Mouse (Mus musculus) adrenal gland, postnatal 36 days (tissue): ENCODE data around the gene Pou3f1. TPM values are rescaled to one million over a fixed set of nuclear protein-coding genes. Genes with fewer than 3 reads are reported as not detected.

ENCODE experiments used
- DNase-seq, 2 experiments: peaks; one replicate each; pipeline ENCODE4 v3.0.0; 2021; ENCODE audit warnings: mixed read lengths in 1 of 2
- long read RNA-seq, 2 experiments: library from polyadenylated mRNA; stranded (forward); transcript quantifications; one replicate each; pipeline ENCODE4 v2.0.0; 2021; ENCODE audit warnings: borderline sequencing depth in 2 of 2
- total RNA-seq, 2 experiments: library from RNA; stranded (reverse); gene quantifications; 2 replicates each; pipeline ENCODE4 v1.2.3; 2021

Pou3f1 gene
- total RNA-seq = under 1 TPM in 1 of 2 experiments, not detected in 1; 0.10 TPM
- long read RNA-seq, experiment 1 = 0 reads
- long read RNA-seq, experiment 2 = 0 reads

DNA sequence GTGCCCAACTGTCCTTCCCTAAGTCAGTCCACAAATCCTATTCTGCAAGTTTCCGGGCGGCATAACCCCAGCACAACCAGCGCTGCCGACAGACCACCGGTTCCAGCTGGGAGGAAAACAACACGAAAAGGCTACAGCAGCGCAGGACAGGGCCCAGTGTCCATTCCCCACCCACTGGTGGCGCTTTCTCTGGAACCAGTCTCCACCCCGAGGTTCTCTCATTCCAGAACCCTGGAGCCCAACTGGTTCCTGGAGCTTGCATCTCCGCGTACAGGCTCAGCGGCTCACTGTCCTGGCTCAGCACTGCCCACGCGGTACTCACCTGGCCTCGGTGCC lies at the start of gene Pou3f1:
TSS of gene Pou3f1 (plus strand) at position 290 of the 336 bp plus-strand sequence.
- no peak for DNase-seq

DNA sequence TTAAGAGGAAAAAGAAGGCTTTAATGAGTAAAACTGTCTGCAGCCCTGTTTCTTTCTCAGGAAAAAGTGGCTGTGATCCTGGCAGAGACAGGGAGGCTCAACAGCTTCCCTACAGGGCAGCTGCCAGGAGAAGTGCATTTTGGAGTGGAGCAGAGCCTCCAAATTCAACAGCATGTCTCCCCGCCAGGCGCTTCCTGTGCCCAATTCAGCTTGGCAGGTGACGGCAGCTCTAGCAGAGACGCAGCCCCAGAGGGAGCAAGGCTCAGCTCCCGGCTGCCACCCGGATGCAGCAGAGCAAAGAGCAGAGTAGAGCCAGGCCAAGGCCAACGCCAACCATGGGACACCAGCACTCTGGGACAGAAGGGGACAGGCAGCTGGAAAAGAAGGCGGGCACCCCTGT lies 49.4 kb upstream of the Pou3f1 start:
- DNase-seq = no peak

- no peak for DNase-seq
These were observed 46.5 kb upstream of the Pou3f1 start for GRCm38 (mm10) chr4:124610066-124610465.

DNA sequence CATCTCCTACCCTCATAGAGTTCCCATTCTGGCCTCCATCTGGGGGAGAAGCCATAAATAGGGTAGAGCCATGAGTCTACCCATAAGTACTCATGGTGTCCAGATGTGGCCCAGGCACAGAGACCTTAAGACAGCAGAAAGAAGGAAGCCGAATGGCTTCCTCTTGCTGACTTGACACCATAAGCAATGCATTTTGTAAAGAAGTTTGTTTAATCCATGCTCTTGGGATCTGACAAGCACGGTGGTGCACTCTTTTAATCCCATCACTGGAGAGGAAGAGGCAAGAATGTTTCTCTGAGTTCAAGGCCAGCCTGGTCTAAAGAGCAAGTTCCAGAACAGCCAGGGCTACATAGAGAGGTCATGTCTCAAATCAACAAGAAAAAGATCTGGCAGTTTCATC lies 45.9 kb upstream of the Pou3f1 start, which contains the start of gene 3100002H09Rik:
TSS of gene 3100002H09Rik (minus strand) at position 101 of the 400 bp plus-strand sequence.
- DNase-seq = no peak

DNA sequence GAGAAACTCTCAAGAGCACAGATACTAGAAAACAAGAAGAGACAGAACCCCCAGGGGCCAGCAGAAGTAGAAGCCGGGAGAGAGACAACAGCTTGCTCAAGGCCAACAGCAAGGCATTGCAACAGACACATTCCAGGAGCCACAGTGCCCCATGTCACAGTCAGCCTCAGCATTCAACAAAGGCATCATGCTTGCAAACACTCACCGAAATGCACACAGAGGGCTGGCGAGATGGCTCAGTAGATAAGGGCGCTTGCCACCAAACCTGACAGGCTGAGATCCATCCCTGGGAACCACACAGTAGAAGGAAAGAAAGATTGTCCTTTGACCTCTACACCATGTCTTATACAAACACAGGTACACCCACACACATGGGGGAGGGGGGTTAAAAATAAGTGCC lies 44.8 kb upstream of the Pou3f1 start:
- no peak for DNase-seq

- no peak for DNase-seq
These were observed 42.4 kb upstream of the Pou3f1 start for GRCm38 (mm10) chr4:124614189-124614588.

- no peak for DNase-seq
These were observed 41.1 kb upstream of the Pou3f1 start for GRCm38 (mm10) chr4:124615406-124615960.

DNA sequence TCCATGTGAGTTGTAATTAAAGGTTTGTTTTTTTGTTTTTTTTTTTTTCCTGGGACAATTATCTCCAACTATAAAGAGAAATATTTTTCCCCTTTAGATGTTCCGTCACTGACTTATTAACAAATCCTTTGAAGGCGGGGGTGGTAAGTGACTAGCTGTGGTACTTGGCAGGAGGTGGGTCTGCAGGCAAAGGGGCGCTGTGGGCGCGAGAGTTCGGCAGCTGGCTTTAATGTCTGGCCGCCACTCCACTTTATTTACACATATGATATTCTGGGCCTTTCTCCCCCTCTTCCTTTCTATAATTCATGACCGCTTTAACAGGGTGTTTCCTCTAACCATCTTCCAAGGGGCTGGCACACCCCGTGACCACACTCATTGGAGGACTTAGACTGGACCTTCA lies 40.6 kb upstream of the Pou3f1 start:
- no peak for DNase-seq

DNA sequence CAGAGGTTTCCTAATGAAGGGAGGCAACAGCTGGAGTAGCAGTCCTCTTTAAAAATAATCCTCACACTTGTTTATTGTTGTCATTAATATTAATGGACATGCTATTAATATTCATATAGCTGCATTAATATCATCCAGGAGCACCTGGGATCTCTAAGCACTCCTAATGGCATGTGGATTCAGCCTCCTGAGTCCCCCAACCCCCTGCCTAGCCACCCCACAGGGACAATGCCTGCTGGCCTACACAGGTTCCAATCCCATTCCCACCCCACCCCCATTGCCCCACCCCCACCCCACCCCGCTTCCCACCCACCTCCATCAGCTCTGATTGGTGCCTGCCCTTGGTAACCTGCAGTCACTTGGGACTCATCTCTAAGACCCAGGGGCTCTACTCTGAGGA lies 40.0 kb upstream of the Pou3f1 start:
- DNase-seq = no peak

- no peak for DNase-seq
These were observed 38.0 kb upstream of the Pou3f1 start for GRCm38 (mm10) chr4:124618599-124618998.

DNA sequence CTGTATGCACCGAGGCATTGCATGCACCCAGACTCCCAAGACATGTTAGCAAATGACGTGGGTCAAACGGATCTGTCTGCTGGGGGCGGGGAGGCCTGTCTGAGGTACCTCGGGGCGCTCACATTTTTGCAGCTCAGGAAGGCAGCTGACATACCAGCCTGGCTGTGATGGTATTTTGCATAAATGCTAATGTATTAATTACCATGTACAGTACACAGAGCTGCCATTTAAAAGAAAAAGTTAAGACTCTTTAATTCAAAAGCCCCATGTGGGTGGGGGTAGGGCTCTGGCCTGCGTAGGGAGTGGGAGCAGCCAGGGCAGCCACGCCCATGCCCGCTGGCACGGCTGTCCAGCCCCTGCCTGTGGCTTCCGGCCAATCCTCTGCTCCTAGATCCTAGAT lies 35.2 kb upstream of the Pou3f1 start:
- DNase-seq = no peak

- peak; percentile 49 to 51 for DNase-seq
These were observed 34.0 kb upstream of the Pou3f1 start for GRCm38 (mm10) chr4:124622566-124622965.

- DNase-seq = no peak
These were observed 32.5 kb upstream of the Pou3f1 start for GRCm38 (mm10) chr4:124624111-124624581.

DNA sequence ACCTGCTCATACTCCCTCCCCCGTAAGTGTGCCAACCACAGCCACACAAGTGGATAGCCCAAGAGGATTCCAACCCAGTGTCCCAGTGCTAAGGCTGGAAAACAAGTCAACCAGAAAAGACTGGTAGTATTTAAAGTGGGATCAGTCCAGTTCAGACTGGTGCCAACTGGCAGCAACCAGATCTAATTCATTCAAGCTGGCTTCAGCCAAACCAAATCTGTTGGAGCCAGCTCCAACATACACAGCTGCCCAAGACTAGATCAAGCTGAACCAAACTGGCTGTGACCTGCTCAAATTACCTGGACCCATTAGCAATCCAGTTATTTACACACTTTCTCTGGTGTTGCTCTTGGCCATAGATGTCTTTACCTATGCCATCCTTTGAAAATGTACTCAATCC lies 29.8 kb upstream of the Pou3f1 start:
- DNase-seq = no peak

DNA sequence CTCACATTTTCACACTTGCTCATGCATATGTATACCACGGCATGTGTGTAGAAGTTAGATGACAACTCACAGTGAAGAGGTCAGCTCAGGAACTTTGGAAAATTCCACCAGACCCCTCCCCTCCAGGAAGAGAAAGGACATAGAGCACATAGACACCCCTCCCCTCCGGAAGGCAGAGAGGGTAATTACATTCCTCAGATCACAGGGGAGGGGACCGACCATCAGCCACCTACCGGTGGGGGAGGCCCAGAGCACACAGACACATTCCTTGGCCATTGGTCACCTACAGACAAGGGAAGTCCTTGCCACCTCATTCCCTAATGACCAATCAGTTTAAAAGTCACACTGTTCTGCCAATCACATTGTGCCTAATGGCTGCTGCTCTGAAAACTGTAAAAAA lies 25.2 kb upstream of the Pou3f1 start:
- no peak for DNase-seq

DNA sequence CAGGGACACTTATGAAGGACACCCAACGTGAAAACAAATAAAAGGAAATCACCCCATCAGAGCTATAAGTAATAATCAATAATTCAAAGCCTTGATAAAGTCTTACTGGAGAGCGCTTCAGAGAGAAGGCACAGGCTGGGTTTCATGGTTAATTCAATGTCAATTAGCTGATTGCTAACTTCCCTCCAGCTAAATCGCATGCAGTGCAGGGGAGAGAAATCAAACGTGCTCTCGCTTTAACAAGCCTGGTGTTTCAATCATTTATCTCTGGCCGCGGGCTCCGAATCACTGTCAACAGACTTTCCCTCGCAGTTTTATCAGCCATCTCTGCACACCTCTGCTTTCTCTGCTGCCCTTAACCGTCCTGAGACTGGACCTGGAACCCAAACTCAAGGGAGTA lies 23.8 kb upstream of the Pou3f1 start:
- DNase-seq = no peak

- DNase-seq = peak; percentile 71 to 78
These were observed 23.3 kb upstream of the Pou3f1 start for GRCm38 (mm10) chr4:124633281-124633680.

- no peak for DNase-seq
These were observed 16.9 kb upstream of the Pou3f1 start for GRCm38 (mm10) chr4:124639715-124640114.

DNA sequence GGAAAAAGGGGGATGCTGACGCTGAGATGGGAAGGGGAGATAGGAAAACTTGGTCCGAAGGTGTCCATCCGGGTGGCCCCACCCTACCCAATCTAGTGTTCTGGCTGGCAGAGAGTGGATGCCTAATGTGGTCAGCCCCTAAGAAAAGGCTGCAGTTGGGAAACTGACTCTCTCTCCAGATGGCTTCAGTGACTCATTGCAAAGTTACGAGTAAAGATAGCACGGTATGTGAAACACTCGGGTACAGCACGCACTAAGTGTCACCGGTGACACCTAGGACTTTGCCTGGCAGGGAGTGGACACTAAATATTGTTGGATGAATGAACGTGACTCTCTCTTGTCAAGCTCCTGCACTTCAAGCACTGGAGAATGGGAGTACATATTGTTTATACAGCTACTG lies 12.7 kb upstream of the Pou3f1 start:
- no peak for DNase-seq

- DNase-seq = peak in 1 of 2 experiments; percentile 48
These were observed 11.6 kb upstream of the Pou3f1 start for GRCm38 (mm10) chr4:124644974-124645433.

GRCm38 (mm10) chr4:124646591-124646990 lies 10.0 kb upstream of the Pou3f1 start:
- DNase-seq = no peak

GRCm38 (mm10) chr4:124647909-124648308 lies 8.7 kb upstream of the Pou3f1 start:
- DNase-seq = no peak

- no peak for DNase-seq
These were observed 3.7 kb upstream of the Pou3f1 start for GRCm38 (mm10) chr4:124652886-124653285.

DNA sequence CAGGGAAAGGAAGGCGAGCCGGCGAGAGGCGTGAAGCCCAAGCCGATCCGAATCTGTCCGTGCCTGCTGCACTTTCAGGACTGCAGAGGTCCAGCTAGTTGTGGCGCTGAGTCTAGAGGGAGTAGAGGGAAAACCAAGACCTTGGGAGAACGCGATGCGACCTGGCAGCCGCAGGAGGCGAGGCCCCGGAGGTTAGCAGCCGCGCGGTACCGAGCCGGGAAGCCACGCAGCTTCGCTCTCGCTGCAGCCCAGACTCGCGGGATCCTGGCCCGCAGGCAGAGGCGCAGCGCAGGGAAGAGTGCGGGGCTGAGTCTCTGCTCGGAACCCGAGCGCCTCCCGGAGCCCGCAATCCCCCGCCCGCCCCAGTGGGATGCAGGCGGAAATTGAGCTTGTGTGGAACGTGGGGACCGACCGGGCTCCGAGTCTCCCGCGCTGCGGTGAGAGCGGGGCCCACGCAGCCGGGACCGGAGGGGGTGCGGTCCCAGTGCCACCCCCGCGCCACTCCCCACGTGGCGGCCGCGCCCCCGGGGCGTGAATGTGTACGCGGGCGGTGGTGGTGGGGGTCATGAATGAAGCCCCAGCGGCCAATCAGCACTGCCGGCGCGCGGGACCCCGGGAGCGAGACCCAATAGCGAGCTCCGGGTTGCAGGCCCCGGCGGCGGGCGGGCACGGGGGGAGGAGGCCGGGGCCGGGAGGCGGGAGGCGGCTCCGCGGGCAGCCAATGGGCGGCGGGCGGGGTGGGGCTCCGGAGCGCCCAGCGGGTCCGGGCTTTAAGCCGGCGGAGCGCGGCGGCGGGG lies 445 bp downstream of the Pou3f1 start:
- DNase-seq = peak; percentile 89 to 92
